In the genomic region with DNA sequence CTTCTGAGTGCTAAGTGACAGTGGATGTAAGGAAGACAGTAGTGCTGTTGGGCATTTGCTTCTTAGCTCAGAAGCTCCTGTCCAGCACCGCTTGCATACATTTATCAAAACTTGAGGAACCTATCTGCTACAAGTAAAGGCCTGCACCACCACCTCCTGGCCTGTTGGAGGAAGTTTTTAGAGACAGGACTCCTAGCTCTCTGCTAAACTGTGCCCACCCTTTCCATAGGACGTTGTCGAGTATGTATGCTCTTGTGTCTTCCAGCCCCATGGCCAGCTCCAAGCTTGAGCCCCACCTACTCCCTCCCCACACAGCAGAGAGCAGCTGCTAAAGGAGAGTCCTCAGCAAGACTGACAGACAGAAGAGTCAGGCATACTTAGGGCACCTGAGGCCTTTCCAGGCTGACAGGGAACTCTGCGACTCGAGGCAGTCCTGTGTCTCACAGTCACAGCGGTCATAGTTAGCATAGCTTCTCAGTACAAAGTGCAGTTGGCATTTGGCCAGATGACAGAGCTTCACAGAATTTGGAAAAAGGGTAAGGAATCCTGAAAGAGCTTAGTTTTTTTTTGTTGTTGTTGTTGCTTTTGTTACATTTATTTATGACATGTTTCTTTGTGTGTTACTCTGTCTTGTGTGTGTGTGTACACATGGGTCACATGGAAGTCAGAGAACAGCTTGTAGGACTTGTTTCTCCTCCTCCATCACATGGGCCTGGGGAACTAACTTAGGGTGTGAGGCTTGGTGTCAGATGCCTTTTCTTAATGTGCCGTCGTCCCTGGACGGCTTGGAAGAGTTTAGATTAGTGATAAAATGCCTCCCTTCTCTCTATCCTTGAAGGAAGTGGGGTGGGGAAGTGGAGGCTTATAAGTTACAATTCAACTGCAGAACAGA, we compare ENCODE assay signal across 12 mouse cellular contexts. TPM values are rescaled to one million over a fixed set of nuclear protein-coding genes. Genes with fewer than 3 reads are reported as not detected.
A peak's percentile ranks its signal among the peaks of the same experiment; 100 is the strongest.
DNase-seq lines count a peak whose midpoint lies in the region; ATAC-seq and TF ChIP-seq lines count a peak whose summit lies in the region.
"Had no signal": no experiment of that assay in that cellular context is flagged by ENCODE, and none has a peak within 500 bp of the region (broad histone marks: within the 10 kb centered on the region; RNA-seq: fewer than 3 reads in every experiment).

No protein-coding gene starts in this region.

- intact Hi-C loops in gastrocnemius, postnatal 14 days (cut with DNase I; ENCODE audit: low total_unique reads) = no loop called here

- H3K9me3 ChIP-seq in hindbrain, postnatal 0 days (ENCODE audit: low read length) = no peaks in the 10 kb centered on the region
- H3K9me3 ChIP-seq in hindbrain, embryonic 12.5 days (replicated peaks) = no peaks in the 10 kb centered on the region
- no peaks in the 10 kb centered on the region for H3K9me3 ChIP-seq in intestine, embryonic 16.5 days (ENCODE audit: control insufficient read depth, low read length)
- no peaks in the 10 kb centered on the region for H3K9me3 ChIP-seq in liver, postnatal 0 days (ENCODE audit: low read length)
- no peaks in the 10 kb centered on the region for H3K9me3 ChIP-seq in forebrain, embryonic 12.5 days
- H3K9me3 ChIP-seq: hindbrain, embryonic 10.5 days; limb, embryonic 13.5 days had no signal

- no peak overlapping the region for H3K4me2 ChIP-seq in hindbrain, postnatal 0 days (ENCODE audit: low read depth, low read length)
- H3K4me2 ChIP-seq in hindbrain, embryonic 12.5 days (replicated peaks) = no peak overlapping the region
- H3K4me2 ChIP-seq in intestine, embryonic 16.5 days (ENCODE audit: low read depth, low read length) = no peak overlapping the region
- no peak overlapping the region for H3K4me2 ChIP-seq in liver, postnatal 0 days (ENCODE audit: low read depth, low read length)
- no peak overlapping the region for H3K4me2 ChIP-seq in forebrain, embryonic 12.5 days
- H3K4me2 ChIP-seq: limb, embryonic 13.5 days had no signal

- no peaks in the 10 kb centered on the region for H3K36me3 ChIP-seq in hindbrain, postnatal 0 days (ENCODE audit: insufficient read depth, low read length)
- no peaks in the 10 kb centered on the region for H3K36me3 ChIP-seq in hindbrain, embryonic 12.5 days
- H3K36me3 ChIP-seq in intestine, embryonic 16.5 days (ENCODE audit: control insufficient read depth, insufficient read depth, low read length) = no peaks in the 10 kb centered on the region
- H3K36me3 ChIP-seq in liver, postnatal 0 days (replicated peaks; ENCODE audit: insufficient read depth, low read length) = no peaks in the 10 kb centered on the region
- no peaks in the 10 kb centered on the region for H3K36me3 ChIP-seq in forebrain, embryonic 12.5 days (replicated peaks)
- H3K36me3 ChIP-seq: hindbrain, embryonic 10.5 days had no signal

- peak; percentile 18 for DNase-seq in hindbrain, postnatal 0 days (ENCODE audit: low spot score)
- peak; percentile 17 for DNase-seq in NIH3T3 (ENCODE audit: low read depth)
- peak; percentile 39 for DNase-seq in liver, postnatal 0 days
- DNase-seq in right cerebral cortex, adult 2 months (ENCODE audit: low spot score in 2 of 2) = no peak
- no peak for DNase-seq in gastrocnemius, postnatal 14 days
- DNase-seq: spleen, adult 18-20 months had no signal

- no peak overlapping the region for H3K9ac ChIP-seq in hindbrain, postnatal 0 days (replicated peaks; ENCODE audit: low read length)
- H3K9ac ChIP-seq in hindbrain, embryonic 12.5 days = no peak overlapping the region
- no peak overlapping the region for H3K9ac ChIP-seq in intestine, embryonic 16.5 days (ENCODE audit: low read depth, low read length)
- H3K9ac ChIP-seq in liver, postnatal 0 days (replicated peaks) = no peak overlapping the region
- no peak overlapping the region for H3K9ac ChIP-seq in forebrain, embryonic 12.5 days
- H3K9ac ChIP-seq: limb, embryonic 13.5 days had no signal

- TF ChIP-seq CTCF in hindbrain, postnatal 0 days (IDR thresholded peaks at IDR 0.05; ENCODE audit: low read depth) = peak; percentile 40
- peak; percentile 45 for TF ChIP-seq CTCF in liver, postnatal 0 days (IDR thresholded peaks at IDR 0.05; ENCODE audit: low read depth)

- 0 out of 2 replicates have a peak, but pooled peaks have one; percentile 43 for ATAC-seq in hindbrain, postnatal 0 days
- ATAC-seq in hindbrain, embryonic 12.5 days (ENCODE audit: low FRiP score) = no peak
- peak; percentile 86 for ATAC-seq in intestine, embryonic 16.5 days
- peak; percentile 81 for ATAC-seq in liver, postnatal 0 days
- ATAC-seq in forebrain, embryonic 12.5 days (ENCODE audit: low FRiP score) = no peak

- TF ChIP-seq EP300 in liver, postnatal 0 days (IDR thresholded peaks at IDR 0.05; ENCODE audit: low read depth) = no peak

- no peak overlapping the region for H3K4me3 ChIP-seq in hindbrain, postnatal 0 days (ENCODE audit: low read length)
- H3K4me3 ChIP-seq in hindbrain, embryonic 12.5 days = no peak overlapping the region
- no peak overlapping the region for H3K4me3 ChIP-seq in intestine, embryonic 16.5 days (ENCODE audit: low read length)
- H3K4me3 ChIP-seq in liver, postnatal 0 days (ENCODE audit: low read depth, low read length) = no peak overlapping the region
- H3K4me3 ChIP-seq in forebrain, embryonic 12.5 days (replicated peaks) = no peak overlapping the region
- H3K4me3 ChIP-seq: hindbrain, embryonic 10.5 days; limb, embryonic 13.5 days; myocyte had no signal

- 70% methylated on average over 9 of the region's 9 CpGs for WGBS in hindbrain, postnatal 0 days
- 81% methylated on average over 9 of the region's 9 CpGs for WGBS in hindbrain, embryonic 12.5 days
- 48% methylated on average over 9 of the region's 9 CpGs for WGBS in intestine, embryonic 16.5 days
- WGBS in liver, postnatal 0 days (ENCODE audit: insufficient replicate concordance) = 57% methylated on average over 9 of the region's 9 CpGs
- whole genome bisulfite sequencing in forebrain, embryonic 12.5 days = 83% methylated on average over 9 of the region's 9 CpGs

- no peak overlapping the region for H3K27ac ChIP-seq in hindbrain, postnatal 0 days
- H3K27ac ChIP-seq in hindbrain, embryonic 12.5 days = no peak overlapping the region
- H3K27ac ChIP-seq in intestine, embryonic 16.5 days (ENCODE audit: low read length) = no peak overlapping the region
- 0 out of 2 replicates have a peak overlapping the region, but pooled peaks have one; percentile 30 for H3K27ac ChIP-seq in liver, postnatal 0 days (ENCODE audit: low read depth)
- no peak overlapping the region for H3K27ac ChIP-seq in forebrain, embryonic 12.5 days
- H3K27ac ChIP-seq: hindbrain, embryonic 10.5 days; limb, embryonic 13.5 days had no signal

- H3K27me3 ChIP-seq in hindbrain, postnatal 0 days (ENCODE audit: insufficient read depth, low read length) = no peaks in the 10 kb centered on the region
- H3K27me3 ChIP-seq in hindbrain, embryonic 12.5 days = no peaks in the 10 kb centered on the region
- no peaks in the 10 kb centered on the region for H3K27me3 ChIP-seq in intestine, embryonic 16.5 days (replicated peaks; ENCODE audit: control insufficient read depth, insufficient read depth, low read length)
- H3K27me3 ChIP-seq in liver, postnatal 0 days (ENCODE audit: insufficient read depth, low read length) = no peaks in the 10 kb centered on the region
- no peaks in the 10 kb centered on the region for H3K27me3 ChIP-seq in forebrain, embryonic 12.5 days
- H3K27me3 ChIP-seq: limb, embryonic 13.5 days had no signal

- no peaks in the 10 kb centered on the region for H3K4me1 ChIP-seq in hindbrain, postnatal 0 days (ENCODE audit: insufficient read depth, low read length)
- no peaks in the 10 kb centered on the region for H3K4me1 ChIP-seq in hindbrain, embryonic 12.5 days
- H3K4me1 ChIP-seq in intestine, embryonic 16.5 days (ENCODE audit: control insufficient read depth, insufficient read depth, low read length) = 0 out of 2 replicates have a peak, but pooled peaks cover 4% of the 10 kb centered on the region
- peaks cover 6% of the 10 kb centered on the region; the same call in 1 of the 2 replicates for H3K4me1 ChIP-seq in liver, postnatal 0 days (ENCODE audit: insufficient read depth)
- H3K4me1 ChIP-seq in forebrain, embryonic 12.5 days = no peaks in the 10 kb centered on the region
- H3K4me1 ChIP-seq: hindbrain, embryonic 10.5 days; limb, embryonic 13.5 days had no signal

RNA-seq across cellular contexts. Expression of a gene that starts 33.8 kb away (rescaled TPM):
- total RNA-seq in hindbrain, postnatal 0 days (2014; rRNA removed) = 38.1 and 46.5 TPM in 2 replicates
- 211 and 226 TPM in 2 replicates for polyA plus RNA-seq in hindbrain, postnatal 0 days (2015; fragmentation: Nextera tagmentation; extraction: Ambion mirVana)
- 186 and 191 TPM in 2 replicates for polyA plus RNA-seq in hindbrain, embryonic 12.5 days (2016; fragmentation: Nextera tagmentation; extraction: Ambion mirVana)
- 152 and 155 TPM in 2 replicates for polyA plus RNA-seq in intestine, embryonic 16.5 days (2015; fragmentation: Nextera tagmentation; extraction: Ambion mirVana)
- polyA plus RNA-seq in liver, postnatal 0 days (2015; fragmentation: Nextera tagmentation; extraction: Ambion mirVana) = 113 and 123 TPM in 2 replicates
- 100 to 1,000 TPM; 120 to 124 TPM for total RNA-seq in gastrocnemius, postnatal 14 days (2021)
- polyA plus RNA-seq in forebrain, embryonic 12.5 days (2016; fragmentation: Nextera tagmentation; extraction: Ambion mirVana) = 227 and 240 TPM in 2 replicates

RNA-seq across cellular contexts. Expression of a gene that starts 34.2 kb away (rescaled TPM):
- 9.4 and 11.7 TPM in 2 replicates for total RNA-seq in hindbrain, postnatal 0 days (2014; rRNA removed)
- 2.9 and 3.6 TPM in 2 replicates for polyA plus RNA-seq in hindbrain, postnatal 0 days (2015; fragmentation: Nextera tagmentation; extraction: Ambion mirVana)
- 4.8 TPM in 2 replicates for polyA plus RNA-seq in hindbrain, embryonic 12.5 days (2016; fragmentation: Nextera tagmentation; extraction: Ambion mirVana)
- 2.9 and 3.5 TPM in 2 replicates for polyA plus RNA-seq in intestine, embryonic 16.5 days (2015; fragmentation: Nextera tagmentation; extraction: Ambion mirVana)
- polyA plus RNA-seq in liver, postnatal 0 days (2015; fragmentation: Nextera tagmentation; extraction: Ambion mirVana) = 2.0 and 2.1 TPM in 2 replicates
- 10 to 100 TPM; 10.0 to 12.1 TPM for total RNA-seq in gastrocnemius, postnatal 14 days (2021)
- polyA plus RNA-seq in forebrain, embryonic 12.5 days (2016; fragmentation: Nextera tagmentation; extraction: Ambion mirVana) = 6.9 and 11.1 TPM in 2 replicates

Comparison
In these comparisons a context has a peak if more than half of its experiments do, and no peak if none do; other contexts are left out.
1. ATAC-seq: peak in hindbrain, postnatal 0 days (single experiment), intestine, embryonic 16.5 days (single experiment) and liver, postnatal 0 days (single experiment); none in hindbrain, embryonic 12.5 days (single experiment) and forebrain, embryonic 12.5 days (single experiment).
2. DNase-seq: peak in hindbrain, postnatal 0 days (single experiment), NIH3T3 (single experiment) and liver, postnatal 0 days (single experiment); none in right cerebral cortex, adult 2 months (0 of 2) and gastrocnemius, postnatal 14 days (single experiment).